Mouse (Mus musculus) midbrain, postnatal 0 days (tissue): ENCODE data around the gene Trim75. TPM values are rescaled to one million over a fixed set of nuclear protein-coding genes. Genes with fewer than 3 reads are reported as not detected.
"Not testable (repeated sequence)": the region's sequence is repeated elsewhere in the genome, so short reads cannot be mapped to it uniquely, and the experiment has no call there.

ENCODE experiments used
- ATAC-seq: fragments of 200-750 bp; cut with Nextera tagmentation; 2 replicates; pipeline ENCODE4 v1.8.0; 2017; ENCODE audit warnings: moderate number of reproducible peaks, mild to moderate bottlenecking, moderate TSS enrichment, moderate library complexity; ENCODE audit not compliant: low FRiP score
- DNase-seq: peaks from one replicate; pipeline ENCODE4 v3.0.0-alpha.2; 2015; ENCODE audit warnings: low spot score
- H3K27ac ChIP-seq: fragments of 300-500 bp; sonication (generic); 2 replicates; pipeline ENCODE4 v1.5.1; 2014; ENCODE audit warnings: low read depth, mild to moderate bottlenecking, low read length, mixed read lengths
- H3K27me3 ChIP-seq: fragments of 300-500 bp; sonication (generic); 2 replicates; pipeline ENCODE4 v1.6.1; 2014; ENCODE audit warnings: low read length, control low read depth, mixed read lengths; ENCODE audit not compliant: insufficient read depth
- H3K36me3 ChIP-seq: fragments of 300-500 bp; sonication (generic); 2 replicates; pipeline ENCODE4 v1.6.1; 2014; ENCODE audit warnings: low read length, control low read depth, mixed read lengths; ENCODE audit not compliant: insufficient read depth
- H3K4me1 ChIP-seq: fragments of 300-500 bp; sonication (generic); 2 replicates; pipeline ENCODE4 v1.6.1; 2014; ENCODE audit warnings: mild to moderate bottlenecking, control low read depth, antibody characterized with exemption, low read length, mixed read lengths; ENCODE audit not compliant: insufficient read depth
- H3K4me2 ChIP-seq: fragments of 300-500 bp; sonication (generic); 2 replicates; pipeline ENCODE4 v1.6.1; 2014; ENCODE audit warnings: low read depth, mild to moderate bottlenecking, low read length, mixed read lengths; ENCODE audit not compliant: poor library complexity, severe bottlenecking
- H3K4me3 ChIP-seq: fragments of 300-500 bp; sonication (generic); 2 replicates; pipeline ENCODE4 v1.5.1; 2014; ENCODE audit warnings: low read depth, mild to moderate bottlenecking, low read length, moderate library complexity
- H3K9ac ChIP-seq: fragments of 300-500 bp; sonication (generic); replicated peaks from 2 replicates; pipeline ENCODE4 v1.6.1; 2014; ENCODE audit warnings: mild to moderate bottlenecking, low read length, moderate library complexity, mixed read lengths; ENCODE audit not compliant: poor library complexity, severe bottlenecking
- H3K9me3 ChIP-seq: fragments of 300-500 bp; sonication (generic); 2 replicates; pipeline ENCODE4 v1.6.1; 2016; ENCODE audit warnings: low read length, control low read depth
- CTCF ChIP-seq: IDR thresholded peaks from 2 replicates; pipeline ENCODE4 v1.5.1; 2016; ENCODE audit warnings: antibody characterized with exemption, mild to moderate bottlenecking
- WGBS: fragments of 180-500 bp; shearing (Covaris S2); extraction: QIAGEN DNeasy Blood & Tissue Kit; methylation state at CpG from one replicate; pipeline ENCODE4 v1.1.7; 2014; 5-methylcytosine and 5-hydroxymethylcytosine counted together
- polyA plus RNA-seq: library from polyadenylated mRNA; unstranded; fragments of >200 nt; fragmentation: Nextera tagmentation; extraction: Ambion mirVana; gene quantifications from 2 replicates; pipeline ENCODE4 v1.2.1, GENCODE M21; 2015
- total RNA-seq: library from RNA; depleted of rRNA; stranded (reverse); fragments of >200 nt; gene quantifications from 2 replicates; pipeline ENCODE4 v1.2.3, GENCODE M21; 2014

The Trim75 gene
- total and polyA plus RNA-seq, 2 experiments from 2014 or later: 0.16 TPM; not detected in 1

GRCm38 (mm10) chr8:65029776-65030175 lies 42.1 kb upstream of the Trim75 start:
- Histone ChIP-seq H3K4me2 (no peak overlapping the region), H3K4me3 (no peak overlapping the region), H3K27ac (no peak overlapping the region), H3K27me3 (no peaks in the 10 kb centered on the region), H3K9ac (no peak overlapping the region), H3K9me3 (no peaks in the 10 kb centered on the region), H3K4me1 (no peaks in the 10 kb centered on the region), H3K36me3 (no peaks in the 10 kb centered on the region)
- DNase-seq (no peak), ATAC-seq (no peak)
- WGBS: 87% methylated on average over 4 of the region's 4 CpGs
- TF ChIP-seq CTCF: no peak

- no peaks in the 10 kb centered on the region for H3K4me1 ChIP-seq
- 69% methylated on average over 12 of the region's 12 CpGs for WGBS
- H3K9ac ChIP-seq: no peak overlapping the region
- no peaks in the 10 kb centered on the region for H3K27me3 ChIP-seq
- DNase-seq (no peak), ATAC-seq (no peak)
- no peaks in the 10 kb centered on the region for H3K36me3 ChIP-seq
- H3K9me3 ChIP-seq: no peaks in the 10 kb centered on the region
- no peak overlapping the region for H3K4me3 ChIP-seq
- no peak overlapping the region for H3K27ac ChIP-seq
- no peak overlapping the region for H3K4me2 ChIP-seq
- TF ChIP-seq CTCF: no peak
Observed at GRCm38 (mm10) chr8:65028959-65029686, 41.5 kb upstream of the Trim75 start.

DNA sequence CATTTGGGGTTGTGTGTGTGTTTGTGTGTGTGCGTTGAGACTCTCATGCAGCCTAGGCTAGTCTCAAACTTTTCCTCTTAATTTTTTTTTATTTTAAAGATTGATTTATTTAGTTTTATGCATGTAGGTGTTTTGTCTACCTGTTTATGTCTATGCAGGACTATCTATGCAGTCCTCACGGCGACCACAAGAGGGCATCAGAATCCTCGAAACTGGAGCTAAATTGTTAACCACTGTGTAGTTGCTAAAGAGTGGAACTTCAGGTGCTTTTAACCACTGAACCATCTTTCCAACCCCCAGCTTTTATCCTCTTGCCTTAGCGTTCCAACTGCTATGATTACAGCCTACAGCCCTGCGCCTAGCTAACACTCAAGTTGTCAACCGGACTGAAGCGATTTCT lies 34.9 kb upstream of the Trim75 start:
- Histone ChIP-seq H3K4me3 (no peak overlapping the region), H3K4me1 (no peaks in the 10 kb centered on the region), H3K4me2 (no peak overlapping the region), H3K27me3 (no peaks in the 10 kb centered on the region), H3K9ac (no peak overlapping the region), H3K36me3 (no peaks in the 10 kb centered on the region), H3K27ac (no peak overlapping the region), H3K9me3 (no peaks in the 10 kb centered on the region)
- ATAC-seq: no peak
- peak; percentile 43 for DNase-seq
- 51% methylated on average over 8 of the region's 8 CpGs for WGBS
- TF ChIP-seq CTCF: peak; percentile 83

- Histone ChIP-seq H3K36me3 (no peaks in the 10 kb centered on the region), H3K27me3 (no peaks in the 10 kb centered on the region), H3K4me1 (no peaks in the 10 kb centered on the region), H3K9me3 (no peaks in the 10 kb centered on the region), H3K27ac (no peak within 1 kb of the TSS), H3K4me2 (no peak within 1 kb of the TSS), H3K9ac (no peak within 1 kb of the TSS), H3K4me3 (no peak within 1 kb of the TSS)
- TF ChIP-seq CTCF: no peak
- 91% methylated on average over 8 of the region's 8 CpGs for WGBS
- DNase-seq (no peak), ATAC-seq (no peak)
Observed at GRCm38 (mm10) chr8:65018423-65018822, 30.8 kb upstream of the Trim75 start, which contains the start of the genes Trim61 and Trim60. Gene Trim61, minus strand, starts transcription at chr8:65018523. Gene Trim60, minus strand, starts transcription at chr8:65018584.

- WGBS: 80% methylated on average over 6 of the region's 6 CpGs
- H3K9me3 ChIP-seq, H3K4me1 ChIP-seq, ATAC-seq, H3K27me3 ChIP-seq, H3K27ac ChIP-seq, H3K4me3 ChIP-seq, H3K4me2 ChIP-seq, H3K9ac ChIP-seq, H3K36me3 ChIP-seq, DNase-seq: not testable (repeated sequence)
Observed at GRCm38 (mm10) chr8:65007616-65008015, 20.0 kb upstream of the Trim75 start.

- ATAC-seq (no peak), DNase-seq (no peak)
- no peak overlapping the region for H3K4me3 ChIP-seq
- no peaks in the 10 kb centered on the region for H3K27me3 ChIP-seq
- no peak overlapping the region for H3K4me2 ChIP-seq
- no peaks in the 10 kb centered on the region for H3K4me1 ChIP-seq
- H3K36me3 ChIP-seq: no peaks in the 10 kb centered on the region
- H3K9me3 ChIP-seq: no peaks in the 10 kb centered on the region
- 89% methylated on average over 4 of the region's 4 CpGs for WGBS
- H3K27ac ChIP-seq: no peak overlapping the region
- H3K9ac ChIP-seq: no peak overlapping the region
- no peak for TF ChIP-seq CTCF
Observed at GRCm38 (mm10) chr8:64998806-64999365, 11.3 kb upstream of the Trim75 start.
